Mouse (Mus musculus) brain, embryonic 14.5 days (tissue): ENCODE results near the gene Rdh16. TPM values are rescaled to one million over a fixed set of nuclear protein-coding genes. Genes with fewer than 3 reads are reported as not detected.
"Not testable (repeated sequence)": the region's sequence is repeated elsewhere in the genome, so short reads cannot be mapped to it uniquely, and the experiment has no call there.

ENCODE experiments used
- DNase-seq: peaks from one replicate; pipeline ENCODE4 v3.0.0-alpha.2; 2011; ENCODE audit warnings: low read depth
- CTCF ChIP-seq: fragments of 200-500 bp; IDR thresholded peaks from 2 replicates; pipeline ENCODE4 v1.5.1; 2012; ENCODE audit warnings: inconsistent platforms, mild to moderate bottlenecking, moderate library complexity, borderline replicate concordance; ENCODE audit not compliant: insufficient read depth, insufficient read length; ENCODE audit errors: extremely low read depth
- POLR2A ChIP-seq: fragments of 200-500 bp; IDR thresholded peaks from 2 replicates; pipeline ENCODE4 v1.6.1; 2012; ENCODE audit warnings: mild to moderate bottlenecking, inconsistent platforms, borderline replicate concordance; ENCODE audit not compliant: poor library complexity, insufficient read depth, insufficient read length, severe bottlenecking; ENCODE audit errors: extremely low read depth
- polyA plus RNA-seq: library from polyadenylated mRNA; depleted of rRNA; stranded (reverse); fragments of >200 nt; gene quantifications from 2 replicates; pipeline ENCODE4 v1.2.3, GENCODE M21; 2012

The Rdh16 gene
- polyA plus RNA-seq, 1 experiment = not detected

GRCm38 (mm10) chr10:127799295-127799694, 1.7 kb upstream of the Rdh16 start:
- no peak for DNase-seq
- TF ChIP-seq CTCF (no peak), POLR2A (no peak)

GRCm38 (mm10) chr10:127801612-127802011, 660 bp downstream of the Rdh16 start:
- no peak for DNase-seq
- TF ChIP-seq POLR2A (no peak), CTCF (no peak)

- TF ChIP-seq POLR2A (no peak), CTCF (no peak)
- no peak for DNase-seq
These were observed 1.3 kb downstream of the Rdh16 start for GRCm38 (mm10) chr10:127802236-127802635.

- no peak for TF ChIP-seq CTCF
- no peak for TF ChIP-seq POLR2A
- no peak for DNase-seq
These were observed 3.5 kb downstream of the Rdh16 start for GRCm38 (mm10) chr10:127804416-127804815.

GRCm38 (mm10) chr10:127815888-127816287, 14.9 kb downstream of the Rdh16 start:
- TF ChIP-seq POLR2A (no peak), CTCF (no peak)
- DNase-seq = no peak

GRCm38 (mm10) chr10:127817268-127817910, 16.4 kb downstream of the Rdh16 start:
- DNase-seq = not testable (repeated sequence)

GRCm38 (mm10) chr10:127821806-127822205, 20.9 kb downstream of the Rdh16 start:
- DNase-seq = not testable (repeated sequence)

- TF ChIP-seq CTCF (peak; percentile 23; the same call in 1 of the 2 replicates), POLR2A (no peak)
- peak; percentile 30 for DNase-seq
These were observed 24.4 kb downstream of the Rdh16 start for GRCm38 (mm10) chr10:127825386-127825785.

- DNase-seq = peak; percentile 47
- TF ChIP-seq CTCF (no peak), POLR2A (no peak)
These were observed 28.2 kb downstream of the Rdh16 start for GRCm38 (mm10) chr10:127829121-127829520.

GRCm38 (mm10) chr10:127834186-127834585, 33.2 kb downstream of the Rdh16 start:
- not testable (repeated sequence) for DNase-seq

- DNase-seq = no peak
- no peak for TF ChIP-seq POLR2A
- TF ChIP-seq CTCF = no peak
These were observed 34.3 kb downstream of the Rdh16 start for GRCm38 (mm10) chr10:127835292-127835691.

GRCm38 (mm10) chr10:127837793-127838192, 36.8 kb downstream of the Rdh16 start:
- not testable (repeated sequence) for DNase-seq

GRCm38 (mm10) chr10:127838539-127838938, 37.6 kb downstream of the Rdh16 start:
- DNase-seq = no peak
- no peak for TF ChIP-seq CTCF
- TF ChIP-seq POLR2A = no peak

- no peak for TF ChIP-seq CTCF
- TF ChIP-seq POLR2A = no peak
- no peak for DNase-seq
These were observed 39.8 kb downstream of the Rdh16 start for GRCm38 (mm10) chr10:127840776-127841175.

- DNase-seq = not testable (repeated sequence)
These were observed 45.0 kb downstream of the Rdh16 start for GRCm38 (mm10) chr10:127845945-127846344.
